Mouse (Mus musculus): ENCODE measurements around the gene Zfand4.
"Not testable (repeated sequence)": the region's sequence is repeated elsewhere in the genome, so short reads cannot be mapped to it uniquely, and the experiment has no call there.

The Zfand4 gene

DNA sequence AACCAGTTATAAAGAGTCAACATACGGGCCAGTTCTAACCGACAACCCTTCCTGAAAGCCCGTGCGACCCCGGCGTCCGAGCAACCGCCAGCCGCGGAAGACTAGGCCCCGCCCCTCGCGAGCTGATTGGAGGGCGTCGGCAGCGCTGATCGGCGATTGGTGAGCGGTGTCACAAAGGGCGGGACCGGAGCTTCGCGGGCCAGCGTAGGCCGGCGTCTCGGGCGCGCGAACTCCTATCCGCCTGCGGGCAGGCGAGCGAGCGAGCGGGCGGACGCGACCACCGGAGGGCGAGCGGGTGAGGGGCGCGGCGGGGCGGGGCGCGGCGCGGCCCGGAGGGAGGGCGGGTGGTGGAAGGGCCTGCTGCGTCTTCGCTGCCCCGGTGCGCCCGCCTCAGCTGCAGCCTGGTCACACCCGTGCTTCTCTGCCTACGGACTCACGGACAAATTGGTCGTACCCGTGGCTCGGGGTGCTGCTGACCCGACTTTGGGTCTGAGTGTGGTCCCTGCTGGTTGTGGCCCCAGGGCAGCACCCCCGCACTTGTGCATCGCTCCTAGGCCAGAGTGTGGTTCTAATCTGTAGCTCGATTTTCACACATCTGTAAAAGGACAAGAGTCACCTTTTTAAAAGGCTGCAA is at the start of gene Zfand4:
Zfand4 (plus strand) TSS at position 205 of the 634 bp plus-strand sequence.
- DNase-seq (ENCODE audit: low spot score), result peak; percentile 96

- no peak for DNase-seq (ENCODE audit: low spot score)
These were observed 36.3 kb upstream of the Zfand4 start for GRCm38 (mm10) chr6:116227767-116228166.

DNA sequence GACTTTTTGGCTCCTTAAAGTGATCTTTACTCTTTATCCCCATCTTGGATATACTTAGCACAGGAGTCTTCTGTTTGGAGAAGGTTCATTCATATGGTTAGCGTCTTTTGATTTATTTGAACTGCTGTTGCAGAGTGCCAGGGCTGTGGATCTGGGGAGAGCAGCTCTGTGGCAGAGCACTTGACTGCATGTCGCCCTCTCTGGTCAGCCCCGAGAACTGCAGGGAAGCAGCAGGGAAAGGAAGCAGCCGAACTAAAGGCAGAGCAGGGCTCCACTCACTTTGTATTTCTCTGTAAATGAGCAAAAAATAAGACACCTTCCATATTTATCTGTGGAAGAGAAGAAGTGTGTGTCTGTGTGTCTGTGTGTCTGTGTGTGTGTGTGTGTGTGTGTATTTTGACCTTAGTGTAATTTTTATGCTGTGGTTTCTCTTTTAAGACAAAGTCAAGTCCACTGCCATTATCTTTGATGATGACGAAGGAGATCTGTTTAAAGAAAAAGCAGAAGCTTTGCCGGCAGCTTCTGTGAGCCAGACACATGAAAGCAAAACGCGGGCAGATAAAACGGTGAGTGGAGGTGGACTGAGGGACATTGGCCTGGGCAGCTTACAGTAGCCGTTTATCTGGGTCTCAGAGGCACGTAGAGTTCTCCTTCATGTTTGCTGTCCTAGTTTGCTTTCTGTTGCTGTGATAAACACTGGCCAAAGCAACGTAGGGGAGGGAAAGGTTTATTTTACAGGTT is 35.1 kb upstream of the Zfand4 start:
- DNase-seq (ENCODE audit: low spot score), result peak; percentile 82

- DNase-seq (ENCODE audit: low spot score), result not testable (repeated sequence)
These were observed 29.2 kb upstream of the Zfand4 start for GRCm38 (mm10) chr6:116234821-116235220.

DNA sequence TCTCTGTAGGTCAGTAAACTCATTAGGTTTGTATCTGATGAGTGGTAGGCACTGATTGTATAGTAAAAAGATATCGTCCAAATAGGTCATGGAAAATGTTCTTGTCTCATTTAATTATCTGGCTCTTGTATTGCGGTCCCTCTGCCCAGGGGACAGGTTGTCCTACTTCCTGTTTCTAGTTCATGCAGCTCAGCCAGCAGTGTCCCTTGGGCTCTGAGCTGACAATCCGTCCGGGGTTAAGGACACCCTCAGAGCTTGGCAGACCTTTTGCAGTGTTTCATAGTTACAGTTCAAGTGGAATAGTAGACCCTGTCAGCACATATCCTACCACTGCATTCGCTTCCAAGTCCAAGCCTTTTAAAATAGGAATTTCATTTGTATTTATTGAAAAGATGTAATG is 28.7 kb upstream of the Zfand4 start:
- no peak for DNase-seq (ENCODE audit: low spot score)

- no peak for DNase-seq (ENCODE audit: low spot score)
These were observed 25.9 kb upstream of the Zfand4 start for GRCm38 (mm10) chr6:116238083-116238482.

- DNase-seq (ENCODE audit: low spot score), result no peak
These were observed 23.7 kb upstream of the Zfand4 start for GRCm38 (mm10) chr6:116240371-116240770.

- DNase-seq (ENCODE audit: low spot score), result no peak
These were observed 4.4 kb upstream of the Zfand4 start for GRCm38 (mm10) chr6:116259649-116260048.

GRCm38 (mm10) chr6:116260481-116260880 is 3.5 kb upstream of the Zfand4 start:
- DNase-seq (ENCODE audit: low spot score), result no peak

DNA sequence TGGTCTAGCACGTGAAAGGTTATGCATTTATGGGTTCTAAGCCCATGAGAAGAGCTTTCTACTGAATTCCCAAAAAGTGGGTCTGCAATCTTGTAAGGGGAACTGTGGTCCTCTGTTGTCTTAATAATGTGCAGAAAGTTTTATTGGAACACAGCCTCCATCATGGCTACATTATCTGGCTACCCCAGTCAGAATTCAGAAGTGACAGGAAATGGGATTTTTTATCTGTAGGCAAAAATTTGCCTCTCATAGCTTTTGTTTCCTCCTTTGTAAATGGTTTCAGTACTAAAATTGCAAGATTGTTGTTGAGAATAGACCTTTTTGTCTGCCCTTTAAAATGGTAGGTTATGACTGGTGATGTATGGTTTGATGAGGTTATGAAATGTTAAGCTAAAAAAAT is 1.2 kb upstream of the Zfand4 start:
- no peak for DNase-seq (ENCODE audit: low spot score)

- no peak for DNase-seq (ENCODE audit: low spot score)
These were observed 814 bp downstream of the Zfand4 start for GRCm38 (mm10) chr6:116264836-116265235.

DNA sequence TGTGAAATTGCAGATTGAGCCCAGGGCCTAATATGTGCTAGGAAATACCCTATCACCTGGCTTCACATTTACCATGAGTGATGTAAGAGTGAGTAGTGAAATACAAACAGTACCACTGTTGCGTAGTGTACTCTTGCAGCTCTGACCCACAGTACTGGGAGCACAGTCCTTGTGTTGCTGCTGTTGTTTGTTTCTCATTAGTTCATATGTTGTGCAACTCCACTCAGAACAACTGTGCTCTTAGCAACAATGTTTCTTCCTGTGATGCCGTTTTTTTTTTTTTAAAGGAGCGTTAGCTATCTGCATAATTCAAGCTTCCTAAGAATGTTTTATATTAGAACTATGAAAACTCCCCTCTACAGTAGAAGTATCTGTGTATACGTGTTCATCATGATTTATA is 1.6 kb downstream of the Zfand4 start:
- no peak for DNase-seq (ENCODE audit: low spot score)

DNA sequence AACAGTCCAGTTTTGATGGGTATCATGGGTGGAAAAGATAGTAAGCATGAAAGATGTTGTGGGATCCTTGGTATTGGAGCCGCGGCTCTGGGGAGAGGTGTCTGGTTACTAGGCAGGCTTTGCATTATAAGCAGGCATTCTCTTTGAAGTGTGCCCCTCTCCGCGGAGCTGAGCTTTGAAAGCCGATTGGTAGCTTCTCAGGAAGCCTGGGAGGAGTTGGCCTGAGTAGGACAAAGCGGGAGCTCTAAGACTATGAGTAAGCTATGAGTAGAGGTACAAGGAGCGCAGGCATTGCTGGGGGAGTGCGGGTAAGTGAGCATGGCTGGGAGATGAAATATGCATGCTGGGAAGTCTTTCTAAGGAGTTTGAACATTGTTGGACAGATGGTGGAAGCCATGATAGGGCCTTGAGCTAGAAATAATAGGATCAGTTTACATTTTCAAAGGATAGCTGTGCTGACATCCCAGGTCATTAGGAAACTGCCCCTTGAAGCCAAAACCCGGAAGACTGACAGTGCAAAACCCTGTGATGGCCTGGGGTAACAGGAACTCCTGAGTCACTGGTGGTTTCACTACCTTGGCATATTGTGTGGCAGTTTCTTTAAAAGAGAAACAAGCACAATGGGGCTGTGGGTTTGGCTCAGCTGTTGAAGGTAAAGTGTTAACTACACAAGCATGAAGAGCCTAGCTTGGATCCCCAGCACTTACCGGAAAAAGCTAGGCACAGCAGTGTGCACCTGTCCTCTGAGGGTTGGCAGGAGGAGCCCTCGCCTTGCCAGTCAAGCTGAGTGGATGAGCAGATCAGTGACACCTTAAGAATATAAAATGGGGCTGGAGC is 2.5 kb downstream of the Zfand4 start:
- peak; percentile 63 for DNase-seq (ENCODE audit: low spot score)

- no peak for DNase-seq (ENCODE audit: low spot score)
These were observed 3.0 kb downstream of the Zfand4 start for GRCm38 (mm10) chr6:116267110-116267423.

DNA sequence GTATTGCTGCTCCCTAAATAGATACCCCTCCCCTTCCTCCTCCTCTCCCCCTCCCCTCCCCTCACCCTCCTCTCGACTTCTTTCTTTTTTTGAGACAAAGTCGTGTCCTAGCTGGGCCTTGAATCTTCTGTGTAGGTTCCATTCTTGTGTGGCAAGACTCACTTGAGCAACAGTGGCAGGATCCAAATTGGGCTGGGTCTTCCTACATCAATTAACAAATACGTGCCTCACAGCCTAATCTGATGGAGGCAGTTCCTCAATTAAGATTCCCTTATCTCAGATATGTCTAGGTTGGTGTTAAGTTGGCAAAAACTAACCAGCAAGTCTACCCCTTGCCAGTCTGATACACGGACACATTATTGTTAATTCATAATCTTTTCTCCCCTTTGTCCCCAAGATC is 11.7 kb downstream of the Zfand4 start:
- DNase-seq (ENCODE audit: low spot score), result no peak

- DNase-seq (ENCODE audit: low spot score), result no peak
These were observed 14.8 kb downstream of the Zfand4 start for GRCm38 (mm10) chr6:116278679-116279317.

DNA sequence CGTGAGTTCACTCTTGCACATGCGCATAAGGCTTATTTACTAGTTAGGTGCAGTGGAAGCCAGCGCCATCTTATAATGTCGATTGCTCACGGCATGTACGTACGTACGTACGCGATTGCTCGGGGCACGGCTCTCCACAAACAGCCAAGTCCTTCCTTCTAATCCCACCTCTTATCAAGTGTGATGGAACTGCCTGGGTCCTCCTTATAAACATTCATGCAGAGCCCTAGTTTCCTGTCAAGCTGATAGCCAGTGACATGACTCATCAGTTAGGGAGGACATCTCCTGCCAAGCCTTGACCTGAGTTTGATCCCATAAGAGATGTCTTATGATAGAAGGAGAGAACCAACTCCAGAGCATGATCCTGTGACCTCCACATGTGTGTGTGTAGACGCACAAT is 17.0 kb downstream of the Zfand4 start:
- no peak for DNase-seq (ENCODE audit: low spot score)

- DNase-seq (ENCODE audit: low spot score), result peak; percentile 43
These were observed 18.5 kb downstream of the Zfand4 start for GRCm38 (mm10) chr6:116282546-116282945.

- DNase-seq (ENCODE audit: low spot score), result no peak
These were observed 19.3 kb downstream of the Zfand4 start for GRCm38 (mm10) chr6:116283280-116283679.

DNA sequence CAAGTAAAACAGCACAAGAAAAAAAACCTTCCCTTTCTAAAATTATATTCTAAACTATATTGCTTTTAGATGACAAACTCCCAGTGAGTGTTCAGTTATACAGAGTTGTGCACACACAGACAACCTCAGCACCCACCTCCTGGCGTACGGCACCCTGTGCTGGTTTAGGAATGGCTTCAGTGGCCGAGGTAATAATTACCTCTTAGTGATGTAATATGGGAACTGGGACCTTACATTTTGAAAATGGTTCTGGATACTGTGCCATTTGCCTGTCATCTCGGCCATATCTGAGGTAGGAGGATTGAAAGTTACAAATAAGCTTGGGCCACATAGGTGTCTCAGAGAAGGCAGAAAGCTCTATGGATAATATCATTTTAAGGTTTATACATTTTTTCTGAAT is 22.3 kb downstream of the Zfand4 start:
- DNase-seq (ENCODE audit: low spot score), result no peak

GRCm38 (mm10) chr6:116286870-116287575 is 23.0 kb downstream of the Zfand4 start:
- DNase-seq (ENCODE audit: low spot score), result no peak

GRCm38 (mm10) chr6:116311411-116311810 is 47.4 kb downstream of the Zfand4 start:
- no peak for DNase-seq (ENCODE audit: low spot score)
